Mouse (Mus musculus): ENCODE measurements around the gene Cphx2. TPM values are rescaled to one million over a fixed set of nuclear protein-coding genes. Genes with fewer than 3 reads are reported as not detected.
"Not testable (repeated sequence)": the region's sequence is repeated elsewhere in the genome, so short reads cannot be mapped to it uniquely, and the experiment has no call there.

Gene Cphx2
- total RNA-seq (2021), result not detected

DNA sequence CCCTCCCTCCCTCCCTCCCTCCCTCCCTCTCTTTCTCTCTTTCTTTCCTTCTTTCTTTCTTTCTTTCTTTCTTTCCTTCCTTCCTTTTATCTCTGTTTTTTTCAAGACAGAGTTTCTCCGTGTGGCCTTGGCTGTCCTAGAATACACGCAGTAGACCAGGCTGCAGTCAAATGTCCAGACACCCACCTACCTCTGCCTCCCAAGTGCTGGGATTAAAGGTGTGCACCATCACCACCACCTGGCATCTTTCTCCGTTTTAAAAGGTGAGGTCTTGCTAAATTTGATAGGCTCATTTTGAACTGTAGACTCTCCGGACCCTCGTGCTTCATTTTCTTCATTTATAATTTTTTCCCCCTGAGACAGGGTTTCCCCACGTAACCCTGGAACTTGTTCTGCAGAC is at the start of gene Cphx2:
Gene Cphx2, plus strand, starts transcription at position 301 of the 400 bp plus-strand sequence.
- DNase-seq (ENCODE audit: low spot score in 2 of 2); intact Hi-C loops (cut with DNase I): not testable (repeated sequence)

DNA sequence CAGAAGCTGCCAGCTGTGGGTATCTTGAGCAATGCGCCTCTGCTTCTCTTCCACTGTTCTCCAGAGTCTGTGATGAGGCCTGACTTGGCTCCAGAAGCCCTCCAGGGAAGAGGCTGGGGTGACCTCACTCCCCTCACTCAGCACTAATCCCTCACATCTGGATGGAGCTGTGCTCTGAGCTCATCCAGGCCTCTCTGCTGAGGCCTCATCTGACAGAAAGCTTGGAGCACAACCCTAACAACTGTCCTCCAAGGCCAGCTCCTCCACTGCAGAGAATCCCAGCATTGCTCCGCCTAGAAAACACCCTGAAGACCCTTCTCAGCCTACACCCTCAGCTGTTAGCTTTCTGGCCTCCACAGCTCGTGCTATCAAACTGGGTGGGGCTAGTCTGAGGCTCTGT is 47.0 kb upstream of the Cphx2 start:
- DNase-seq (ENCODE audit: low spot score in 2 of 2); intact Hi-C loops (cut with DNase I): not testable (repeated sequence)

DNA sequence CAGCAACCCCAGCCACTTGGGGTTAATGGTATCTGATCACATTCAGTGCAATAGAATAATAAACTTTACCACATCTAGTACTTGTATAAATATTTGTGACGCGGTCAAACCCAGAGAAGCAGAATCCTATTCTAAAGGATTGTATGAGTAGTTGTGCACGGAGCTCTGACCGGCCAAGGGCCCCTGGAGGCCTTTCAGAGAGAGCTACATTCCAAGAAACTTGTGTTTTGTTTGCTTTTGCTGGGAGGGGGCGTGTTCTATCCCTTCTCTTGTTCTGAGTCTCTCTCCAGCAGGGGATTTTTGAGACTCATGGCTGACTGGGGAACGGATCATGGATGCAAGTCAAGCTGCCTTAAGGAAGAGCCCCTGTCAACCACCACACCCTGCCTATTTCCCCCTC is 45.9 kb upstream of the Cphx2 start:
- intact Hi-C loops (cut with DNase I), result not testable (repeated sequence)

DNA sequence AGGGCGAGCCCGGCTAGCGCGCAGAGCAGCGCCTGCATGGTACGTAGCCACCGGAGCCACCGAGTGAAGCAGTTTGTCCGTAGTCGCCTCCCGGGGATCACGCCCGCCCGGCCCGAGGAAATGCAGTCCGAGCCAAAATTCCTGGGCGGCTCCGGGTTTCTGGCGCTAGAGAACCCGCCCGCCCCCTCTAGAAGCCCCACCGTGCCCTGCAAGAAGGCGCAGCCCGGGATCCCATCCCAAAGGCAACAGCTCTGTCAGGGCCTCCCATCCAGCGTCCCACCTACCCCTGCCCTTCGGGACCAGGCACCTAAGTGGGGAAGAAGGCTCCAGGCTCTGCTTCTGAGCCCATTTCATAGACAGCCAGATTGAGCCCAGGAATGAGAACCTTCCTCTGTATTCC is 38.7 kb upstream of the Cphx2 start, which contains the start of gene Gm9780:
Gene Gm9780, minus strand, starts transcription at position 101 of the 400 bp plus-strand sequence.
- intact Hi-C loops (cut with DNase I); DNase-seq (ENCODE audit: low spot score in 2 of 2): not testable (repeated sequence)

More for the DNA sequence above, 45.9 kb upstream of the Cphx2 start:
- DNase-seq (ENCODE audit: low spot score in 2 of 2), result not testable (repeated sequence)

DNA sequence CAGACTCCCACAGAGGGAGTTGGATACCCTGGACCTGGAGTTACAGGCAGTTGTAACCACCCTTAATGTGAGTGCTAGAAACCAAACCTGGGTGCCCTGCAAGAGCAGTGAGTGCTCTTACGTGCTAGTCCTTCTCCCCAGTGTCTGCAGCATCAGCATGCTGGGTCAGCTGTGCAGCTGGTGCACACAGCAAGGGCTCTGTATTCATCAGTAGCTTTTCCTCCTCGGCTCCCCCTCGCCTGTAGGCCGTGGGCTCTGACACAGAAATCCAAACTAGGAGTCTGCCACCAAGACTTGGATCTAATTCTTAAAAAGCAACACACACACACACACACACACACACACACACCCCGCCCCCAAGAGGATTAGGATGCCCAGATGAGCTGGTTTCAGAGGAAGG is 36.3 kb upstream of the Cphx2 start:
- intact Hi-C loops (cut with DNase I); DNase-seq (ENCODE audit: low spot score in 2 of 2): not testable (repeated sequence)

DNA sequence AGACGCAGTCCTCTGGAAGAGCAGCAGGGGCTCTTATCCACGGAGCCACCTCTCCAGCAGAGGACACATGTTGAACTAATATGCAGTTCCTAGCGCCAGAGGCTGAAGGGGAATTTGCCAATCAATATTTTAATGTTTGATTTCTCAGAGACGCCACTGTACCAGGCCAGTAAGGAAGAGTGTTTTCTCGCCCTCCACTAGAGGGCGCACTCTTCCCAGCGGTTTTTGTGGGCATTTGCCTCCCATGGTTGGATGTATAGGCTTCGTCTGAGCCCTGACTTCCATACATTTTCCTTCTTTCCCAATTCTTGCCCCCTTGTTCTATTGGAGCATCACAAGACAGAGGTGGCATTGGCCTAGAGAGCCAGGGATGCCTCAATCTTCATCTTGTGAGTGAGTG is 34.3 kb upstream of the Cphx2 start:
- intact Hi-C loops (cut with DNase I); DNase-seq (ENCODE audit: low spot score in 2 of 2): not testable (repeated sequence)

DNA sequence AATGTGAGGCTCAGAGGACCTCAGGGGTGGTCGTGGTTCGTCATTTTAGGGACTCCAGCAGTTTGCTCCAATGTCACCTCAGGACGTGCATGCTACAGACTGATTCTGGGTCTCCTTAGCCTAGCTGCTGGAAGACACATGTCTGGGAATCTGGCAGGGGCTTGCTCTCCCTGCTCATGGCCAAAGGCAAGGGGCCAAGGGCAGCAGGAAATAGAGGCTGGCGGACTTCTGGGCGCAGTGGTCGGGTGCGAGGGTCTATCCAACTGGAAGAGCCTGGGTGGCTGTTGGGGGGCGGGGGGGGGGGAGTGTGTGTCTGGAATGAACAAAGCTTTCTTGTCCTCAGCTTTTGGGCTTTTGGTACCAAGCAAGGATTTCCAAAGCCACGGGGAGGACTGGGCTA is 32.5 kb upstream of the Cphx2 start:
- DNase-seq (ENCODE audit: low spot score in 2 of 2); intact Hi-C loops (cut with DNase I): not testable (repeated sequence)

DNA sequence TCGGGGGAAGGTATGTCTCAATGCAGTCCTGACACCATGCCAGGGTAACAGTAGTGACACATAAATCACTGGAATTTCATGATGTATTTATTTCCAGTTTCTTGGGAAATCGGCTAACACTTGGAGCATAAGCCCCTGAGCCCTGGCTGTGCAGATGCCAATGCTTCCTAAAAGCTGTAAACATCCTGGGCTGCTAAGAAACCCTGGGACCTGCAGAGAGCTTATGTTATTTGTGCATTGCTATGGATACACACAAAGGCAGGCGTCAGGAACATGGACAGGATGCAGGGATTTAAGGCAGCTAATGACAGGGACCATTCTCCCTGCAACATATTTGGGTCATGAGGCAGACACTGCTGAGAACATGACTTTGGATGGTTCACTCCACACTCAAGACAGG is 23.1 kb upstream of the Cphx2 start:
- intact Hi-C loops (cut with DNase I); DNase-seq (ENCODE audit: low spot score in 2 of 2): not testable (repeated sequence)

DNA sequence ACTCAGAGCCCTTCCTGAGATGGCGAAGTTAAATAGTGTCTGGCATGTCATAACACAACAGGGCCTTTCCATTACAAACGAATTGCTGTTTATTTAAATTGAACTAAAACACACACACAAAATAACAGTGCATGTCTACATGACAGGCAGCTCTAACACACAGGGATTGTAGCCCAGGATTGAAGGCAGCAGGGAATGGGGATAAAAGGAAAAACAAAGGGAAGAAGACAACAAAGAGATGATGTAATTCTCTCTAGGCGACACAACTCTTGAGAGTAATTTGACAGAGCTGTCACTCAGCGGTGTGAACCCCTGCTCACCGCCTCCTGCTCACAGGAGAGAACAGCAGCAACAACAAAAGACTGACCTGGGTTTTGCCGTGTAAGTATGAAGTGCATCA is 22.0 kb upstream of the Cphx2 start:
- DNase-seq (ENCODE audit: low spot score in 2 of 2); intact Hi-C loops (cut with DNase I): not testable (repeated sequence)

DNA sequence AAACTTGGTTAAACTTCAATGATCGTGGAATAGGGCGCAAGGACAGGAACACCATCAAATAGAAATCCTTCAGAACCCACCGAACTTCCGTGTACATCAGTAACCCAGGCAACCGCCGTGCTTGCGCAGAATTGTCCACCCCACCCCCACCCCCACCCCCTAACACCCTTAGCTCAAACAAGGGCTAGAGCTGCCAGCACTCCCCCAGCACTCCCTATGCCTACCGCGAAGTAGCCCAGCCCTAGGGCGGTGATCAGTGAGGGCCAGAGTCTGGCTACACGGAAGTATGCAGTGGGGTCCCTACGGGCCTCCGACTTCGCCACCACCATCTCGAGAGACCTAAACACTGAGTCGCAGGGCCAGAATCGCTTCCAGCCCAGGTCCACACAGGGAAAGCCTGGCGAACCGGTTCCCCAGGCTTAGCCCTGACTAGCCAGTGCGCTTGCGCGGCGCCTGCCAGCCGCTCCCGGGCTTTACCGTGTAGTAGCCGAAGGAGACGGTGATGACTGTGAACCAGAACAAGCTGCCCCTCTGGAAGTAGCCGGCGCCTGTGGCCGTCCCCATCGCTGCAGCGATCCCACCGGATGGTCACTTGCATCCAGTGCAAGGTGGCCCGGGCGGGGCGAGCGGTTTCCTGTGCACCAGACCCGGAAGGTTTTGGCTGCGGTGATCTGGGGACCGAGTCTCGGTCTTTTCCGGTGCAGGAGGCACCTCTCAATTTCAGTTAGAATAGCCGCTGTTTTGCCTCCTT is 14.6 kb upstream of the Cphx2 start:
- intact Hi-C loops (cut with DNase I); DNase-seq (ENCODE audit: low spot score in 2 of 2): not testable (repeated sequence)

DNA sequence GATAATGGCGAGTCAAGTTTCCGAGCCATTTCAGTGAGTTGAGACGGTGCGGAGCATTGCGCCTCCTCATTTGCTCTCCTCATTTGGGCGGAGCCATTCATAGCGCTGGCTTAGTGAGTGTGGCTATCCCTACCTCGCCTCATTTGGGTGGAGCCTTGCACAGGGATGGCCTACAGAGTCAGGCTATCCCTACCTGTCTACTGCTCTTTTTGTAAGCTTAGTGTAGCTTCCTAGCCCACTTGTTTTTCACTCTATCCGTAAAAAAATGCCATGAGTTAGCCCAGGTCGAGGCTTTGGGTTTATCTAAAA is 14.0 kb upstream of the Cphx2 start, which contains the start of gene Tmem254c:
Gene Tmem254c, minus strand, starts transcription at position 31 of the 309 bp plus-strand sequence.
- DNase-seq (ENCODE audit: low spot score in 2 of 2); intact Hi-C loops (cut with DNase I): not testable (repeated sequence)

DNA sequence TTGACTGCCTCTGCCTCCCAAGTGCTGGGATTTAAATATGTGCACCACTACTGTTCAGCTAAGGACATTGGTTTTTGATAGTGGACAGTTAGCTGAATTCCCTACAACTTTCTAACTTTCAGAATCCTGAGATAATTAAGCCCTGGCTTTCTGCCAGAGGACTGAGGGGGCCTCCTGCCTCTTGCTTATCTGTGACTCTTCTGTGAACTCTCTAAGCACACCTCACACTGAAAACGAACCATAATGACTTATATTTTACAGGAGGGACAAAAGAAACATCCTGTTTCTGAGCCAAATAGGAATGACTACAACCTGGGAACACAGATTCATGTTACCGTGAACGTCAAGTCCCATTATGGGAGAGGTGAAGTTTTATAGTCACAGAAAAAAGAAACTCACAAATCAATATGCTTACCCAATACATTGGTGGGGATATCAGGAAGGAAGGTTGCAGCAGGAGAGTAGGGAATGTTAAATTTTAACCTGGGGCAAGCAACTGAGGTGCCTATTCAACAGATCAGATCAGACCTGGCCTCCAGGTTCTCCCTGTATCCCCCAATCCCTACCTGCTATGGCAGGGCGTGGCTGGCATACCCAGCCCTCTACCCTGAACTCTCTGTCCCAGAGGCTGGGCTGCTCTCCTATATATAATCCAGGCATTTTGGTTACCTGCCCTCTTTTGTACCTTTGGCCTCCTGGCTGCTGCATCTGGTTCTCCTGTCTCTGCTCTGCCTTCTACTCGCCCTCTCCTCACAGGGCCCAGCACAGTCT is 4.5 kb upstream of the Cphx2 start:
- intact Hi-C loops (cut with DNase I); DNase-seq (ENCODE audit: low spot score in 2 of 2): not testable (repeated sequence)

DNA sequence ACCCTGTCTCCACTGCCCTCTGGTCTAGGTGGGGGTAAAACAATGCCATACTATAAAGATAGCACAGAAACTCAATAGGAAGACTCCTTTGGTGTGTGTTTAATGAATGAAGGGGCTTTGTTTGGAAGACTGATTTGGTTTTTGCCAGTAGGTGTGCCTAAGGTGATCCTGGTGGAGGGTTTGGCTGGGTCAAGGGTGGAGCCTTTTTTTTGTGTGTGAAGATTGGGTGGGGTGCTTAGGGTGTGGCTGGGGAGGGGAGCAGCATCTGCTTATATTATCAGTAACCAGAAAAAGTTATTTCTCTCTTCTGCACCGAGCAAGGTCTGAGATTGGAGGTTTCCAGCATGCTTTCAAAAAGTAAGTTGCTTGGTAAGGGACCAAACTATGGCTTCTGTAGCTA is 681 bp downstream of the Cphx2 start, which contains the start of gene Cphx3:
Gene Cphx3, plus strand, starts transcription at position 301 of the 400 bp plus-strand sequence.
- not testable (repeated sequence) for DNase-seq (ENCODE audit: low spot score in 2 of 2)

DNA sequence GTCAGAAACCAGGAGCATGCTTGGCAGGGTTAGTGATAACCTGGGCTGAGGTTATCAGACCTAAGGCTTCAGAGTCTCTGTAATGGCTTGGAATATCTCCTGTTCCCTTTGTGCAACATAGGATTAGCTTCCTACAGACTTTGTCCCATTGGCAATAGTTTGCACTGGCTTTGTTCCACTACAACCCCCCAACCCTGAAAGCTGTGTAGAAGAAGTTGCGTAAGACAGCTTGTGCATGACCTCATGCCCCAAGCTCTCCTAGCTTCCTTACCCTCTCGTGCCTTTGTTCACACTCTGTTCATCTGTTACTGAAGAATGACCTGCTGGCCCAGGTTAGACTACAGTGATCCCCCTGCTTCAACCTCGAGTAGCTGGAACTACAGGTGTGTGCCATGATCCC is 16.3 kb downstream of the Cphx2 start:
- intact Hi-C loops (cut with DNase I); DNase-seq (ENCODE audit: low spot score in 2 of 2): not testable (repeated sequence)

More for the DNA sequence above, 681 bp downstream of the Cphx2 start, which contains the start of gene Cphx3:
- intact Hi-C loops (cut with DNase I), result not testable (repeated sequence)

DNA sequence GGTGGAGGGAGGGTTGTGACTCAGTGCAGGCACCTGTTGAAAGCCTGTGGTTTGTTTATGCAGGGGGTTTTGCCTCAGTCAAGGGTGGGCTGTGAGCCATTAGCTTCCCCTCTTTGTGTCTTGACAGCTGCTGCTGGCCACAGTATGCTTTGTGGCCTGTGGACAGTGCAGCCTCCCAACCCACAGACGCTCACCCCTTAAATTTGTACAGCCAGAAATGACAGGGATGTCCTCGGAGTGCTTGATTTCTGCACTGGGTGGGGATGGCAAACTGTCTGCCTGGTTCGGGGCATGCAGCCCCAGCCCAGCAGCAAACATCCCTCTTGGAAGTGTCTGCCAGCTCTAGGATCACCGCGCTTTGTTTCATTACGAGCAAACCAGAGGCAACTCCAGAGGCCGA is 36.8 kb downstream of the Cphx2 start, which contains the start of gene Duxbl2:
Gene Duxbl2, plus strand, starts transcription at position 200 of the 400 bp plus-strand sequence.
- DNase-seq (ENCODE audit: low spot score in 2 of 2); intact Hi-C loops (cut with DNase I): not testable (repeated sequence)

DNA sequence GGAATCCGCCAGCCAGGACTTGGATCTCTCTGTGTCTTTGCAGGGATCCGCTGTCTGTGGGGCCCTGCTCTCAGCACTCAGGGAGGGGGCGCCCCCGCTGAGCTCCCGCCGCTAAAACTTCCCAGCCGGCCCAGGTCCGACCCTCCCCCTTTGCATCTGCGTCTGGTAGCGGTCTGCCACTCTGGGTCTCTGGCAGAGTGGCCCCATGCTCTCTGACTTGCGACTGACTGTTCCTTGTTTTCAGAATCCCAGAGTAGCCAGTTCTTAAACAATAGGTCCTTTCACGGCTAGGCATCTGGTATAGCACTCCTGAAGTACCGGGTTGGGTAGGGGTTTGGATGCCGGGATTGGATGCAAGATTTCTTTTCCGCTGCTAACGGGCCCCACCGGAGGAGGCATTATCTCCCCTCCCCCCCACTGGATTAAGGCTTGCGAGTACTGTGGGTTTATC is 37.3 kb downstream of the Cphx2 start:
- DNase-seq (ENCODE audit: low spot score in 2 of 2); intact Hi-C loops (cut with DNase I): not testable (repeated sequence)

DNA sequence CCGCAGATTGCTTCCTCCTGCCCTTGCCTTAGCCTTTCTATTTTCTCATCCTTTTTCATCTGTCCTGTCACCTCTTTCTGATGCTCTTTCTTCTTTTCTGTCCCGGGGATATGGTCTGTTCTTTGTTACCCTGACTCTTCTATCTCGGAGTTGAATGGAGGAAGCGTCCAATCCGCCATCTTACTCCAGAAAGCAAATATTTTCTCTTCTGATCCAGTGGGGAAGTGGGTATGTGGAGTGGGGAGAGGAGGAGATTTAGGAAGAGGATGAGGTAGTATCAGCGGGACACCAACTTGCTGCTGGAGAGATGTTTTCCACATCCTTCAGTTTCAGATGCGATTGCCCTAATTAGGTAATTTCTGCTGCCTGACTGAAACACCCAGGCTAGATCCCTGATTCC is 37.8 kb downstream of the Cphx2 start:
- DNase-seq (ENCODE audit: low spot score in 2 of 2); intact Hi-C loops (cut with DNase I): not testable (repeated sequence)
